Mouse (Mus musculus) lung, adult 2 months (tissue): ENCODE measurements at regions not wholly inside any gene's neighbourhood (a gene's known extent, or its start where the extent isn't known, plus 50 kb on each side); places are given as distances from the start of the nearest gene placed in this dataset.

Source experiments
- CTCF ChIP-seq: fragments of 200-500 bp; IDR thresholded peaks from 2 replicates; pipeline ENCODE4 v1.5.1; 2011; ENCODE audit warnings: mild to moderate bottlenecking, low read length, control low read depth; ENCODE audit not compliant: insufficient read depth
- POLR2A ChIP-seq: fragments of 200-500 bp; IDR thresholded peaks from 2 replicates; pipeline ENCODE4 v1.6.1; 2011; ENCODE audit warnings: low read depth, mild to moderate bottlenecking, control low read depth, low read length, borderline replicate concordance; ENCODE audit errors: extremely low read depth

DNA sequence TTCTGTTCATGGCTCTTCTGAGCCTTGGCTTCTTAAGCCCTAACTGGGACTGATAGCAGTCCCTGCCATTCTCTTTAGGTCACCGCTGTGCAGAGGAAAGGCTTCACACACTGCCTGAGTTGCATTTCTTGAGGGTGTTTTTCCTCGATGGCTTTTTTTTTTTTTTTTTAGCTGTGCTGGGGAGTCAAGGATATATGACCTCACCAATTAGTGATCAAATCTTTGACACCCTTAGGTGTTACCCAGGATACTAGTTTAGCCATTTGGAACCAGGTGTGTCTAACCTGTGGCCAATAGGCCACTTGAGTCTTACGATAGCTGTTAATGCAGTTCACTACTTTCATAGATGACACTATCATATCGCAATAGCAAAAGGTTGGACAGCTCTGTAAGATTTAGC is 1247.5 kb upstream of the A1bg start:
- TF ChIP-seq POLR2A (no peak), CTCF (no peak)
